Mouse (Mus musculus): ENCODE data around the gene Nlgn1. TPM values are rescaled to one million over a fixed set of nuclear protein-coding genes. Genes with fewer than 3 reads are reported as not detected.

The Nlgn1 gene
- polyA plus RNA-seq, 1 experiment from 2014 or later: 2.8 TPM

DNA sequence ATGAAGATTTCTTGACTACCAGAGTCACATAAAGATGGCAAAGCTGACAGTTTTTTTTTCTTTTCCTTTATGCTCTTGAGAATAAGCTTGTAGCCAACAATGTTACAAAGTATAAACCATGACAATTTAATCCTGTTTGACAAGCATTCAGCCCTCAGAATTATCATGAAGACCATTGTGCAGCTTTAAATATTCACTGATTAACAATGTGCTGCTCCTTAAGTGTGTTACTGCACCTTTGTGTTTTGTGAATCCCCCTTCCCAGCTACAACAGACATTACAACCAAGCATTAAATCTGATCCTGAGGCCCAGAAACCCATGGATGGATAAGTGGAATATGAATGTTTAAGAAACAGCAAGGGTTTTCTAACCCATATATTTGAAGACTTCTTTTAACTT, 434.8 kb downstream of the Nlgn1 start:
- Histone ChIP-seq H3K4me1 (ENCODE audit: control insufficient read depth, insufficient read depth, low read length) (no peaks in the 10 kb centered on the region), H3K9ac (replicated peaks; ENCODE audit: low read depth, low read length) (no peak overlapping the region), H3K27me3 (ENCODE audit: control insufficient read depth, insufficient read depth, low read length) (no peaks in the 10 kb centered on the region), H3K36me3 (ENCODE audit: control insufficient read depth, insufficient read depth, low read length) (no peaks in the 10 kb centered on the region), H3K4me3 (ENCODE audit: low read depth, low read length) (no peak overlapping the region), H3K4me2 (replicated peaks; ENCODE audit: low read depth, low read length) (no peak overlapping the region), H3K9me3 (ENCODE audit: control insufficient read depth, low read depth, low read length) (no peaks in the 10 kb centered on the region), H3K27ac (ENCODE audit: low read length) (no peak overlapping the region)
- no peak for ATAC-seq (ENCODE audit: insufficient number of reproducible peaks, insufficient read depth, low FRiP score, low read depth)

DNA sequence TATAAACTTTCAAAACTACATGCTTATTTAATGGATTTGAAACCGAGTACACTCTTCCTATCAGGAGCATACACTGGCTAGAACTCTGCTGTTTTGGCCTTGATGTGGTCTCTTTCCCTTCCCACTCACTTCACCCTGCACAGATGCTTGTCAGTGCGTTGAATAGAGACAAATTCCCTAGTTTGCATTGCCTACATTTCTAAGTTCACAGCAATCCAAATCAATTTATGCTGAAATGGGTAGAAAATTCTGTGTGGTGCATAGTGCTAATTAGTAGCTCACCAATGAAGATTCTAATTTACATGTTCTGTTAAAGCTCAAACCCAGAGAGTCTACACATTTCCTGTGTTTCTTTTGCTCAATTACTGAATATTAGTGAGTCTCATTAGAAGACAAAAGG, 447.5 kb downstream of the Nlgn1 start:
- ATAC-seq (ENCODE audit: insufficient number of reproducible peaks, insufficient read depth, low FRiP score, low read depth): no peak
- Histone ChIP-seq H3K9ac (replicated peaks; ENCODE audit: low read depth, low read length) (no peak overlapping the region), H3K27me3 (ENCODE audit: control insufficient read depth, insufficient read depth, low read length) (no peaks in the 10 kb centered on the region), H3K4me1 (ENCODE audit: control insufficient read depth, insufficient read depth, low read length) (no peaks in the 10 kb centered on the region), H3K4me2 (replicated peaks; ENCODE audit: low read depth, low read length) (no peak overlapping the region), H3K9me3 (ENCODE audit: control insufficient read depth, low read depth, low read length) (no peaks in the 10 kb centered on the region), H3K4me3 (ENCODE audit: low read depth, low read length) (no peak overlapping the region), H3K36me3 (ENCODE audit: control insufficient read depth, insufficient read depth, low read length) (no peaks in the 10 kb centered on the region), H3K27ac (ENCODE audit: low read length) (no peak overlapping the region)
- 60% methylated on average over 2 of the region's 2 CpGs for WGBS

DNA sequence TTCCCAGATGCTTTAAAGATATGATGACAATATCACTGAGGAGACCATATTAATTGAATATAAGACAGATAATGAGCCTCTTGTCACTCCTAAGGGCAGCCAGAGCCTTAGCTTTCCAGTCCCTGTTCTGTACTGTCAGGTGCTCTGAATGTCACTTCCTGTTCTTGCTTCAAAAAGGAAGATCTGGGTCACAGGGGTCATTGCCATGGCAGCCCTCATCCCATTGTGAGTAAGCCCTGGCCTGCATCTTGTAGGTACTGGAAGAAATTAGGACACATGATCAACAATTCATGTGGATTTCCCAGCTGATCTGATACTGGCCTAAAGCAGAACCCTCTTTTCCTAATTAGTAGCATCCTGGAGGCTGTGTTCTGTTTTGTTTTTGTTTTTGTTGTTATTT, 463.1 kb downstream of the Nlgn1 start:
- H3K4me2 ChIP-seq (replicated peaks; ENCODE audit: low read depth, low read length): no peak overlapping the region
- no peaks in the 10 kb centered on the region for H3K27me3 ChIP-seq (ENCODE audit: control insufficient read depth, insufficient read depth, low read length)
- no peaks in the 10 kb centered on the region for H3K4me1 ChIP-seq (ENCODE audit: control insufficient read depth, insufficient read depth, low read length)
- no peaks in the 10 kb centered on the region for H3K9me3 ChIP-seq (ENCODE audit: control insufficient read depth, low read depth, low read length)
- ATAC-seq (ENCODE audit: insufficient number of reproducible peaks, insufficient read depth, low FRiP score, low read depth): no peak
- no peak overlapping the region for H3K9ac ChIP-seq (replicated peaks; ENCODE audit: low read depth, low read length)
- no peaks in the 10 kb centered on the region for H3K36me3 ChIP-seq (ENCODE audit: control insufficient read depth, insufficient read depth, low read length)
- no peak overlapping the region for H3K27ac ChIP-seq (ENCODE audit: low read length)
- H3K4me3 ChIP-seq (ENCODE audit: low read depth, low read length): no peak overlapping the region

DNA sequence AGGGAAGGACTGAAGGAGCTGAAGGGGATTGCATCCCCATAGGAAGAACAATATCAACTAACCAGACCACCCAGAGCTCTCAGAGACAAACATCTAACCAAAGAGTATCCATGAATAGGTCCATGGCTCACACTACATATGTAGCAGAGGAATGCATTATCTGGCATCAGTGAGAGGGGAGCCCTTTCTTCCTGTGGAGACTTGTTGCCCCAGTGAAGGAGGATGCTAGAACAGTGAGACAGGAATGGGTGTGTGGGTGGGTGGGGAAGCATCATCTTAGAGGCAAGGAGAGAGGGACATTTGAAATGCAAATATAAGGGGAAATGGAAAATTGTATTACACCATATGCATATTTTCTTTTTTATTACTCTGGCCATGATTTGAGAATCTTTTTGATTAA, 473.9 kb downstream of the Nlgn1 start:
- Histone ChIP-seq H3K36me3 (ENCODE audit: control insufficient read depth, insufficient read depth, low read length) (no peaks in the 10 kb centered on the region), H3K4me3 (ENCODE audit: low read depth, low read length) (no peak overlapping the region), H3K4me2 (replicated peaks; ENCODE audit: low read depth, low read length) (no peak overlapping the region), H3K9ac (replicated peaks; ENCODE audit: low read depth, low read length) (no peak overlapping the region), H3K9me3 (ENCODE audit: control insufficient read depth, low read depth, low read length) (no peaks in the 10 kb centered on the region), H3K27ac (ENCODE audit: low read length) (no peak overlapping the region), H3K27me3 (ENCODE audit: control insufficient read depth, insufficient read depth, low read length) (no peaks in the 10 kb centered on the region), H3K4me1 (ENCODE audit: control insufficient read depth, insufficient read depth, low read length) (no peaks in the 10 kb centered on the region)
- ATAC-seq (ENCODE audit: insufficient number of reproducible peaks, insufficient read depth, low FRiP score, low read depth): no peak

DNA sequence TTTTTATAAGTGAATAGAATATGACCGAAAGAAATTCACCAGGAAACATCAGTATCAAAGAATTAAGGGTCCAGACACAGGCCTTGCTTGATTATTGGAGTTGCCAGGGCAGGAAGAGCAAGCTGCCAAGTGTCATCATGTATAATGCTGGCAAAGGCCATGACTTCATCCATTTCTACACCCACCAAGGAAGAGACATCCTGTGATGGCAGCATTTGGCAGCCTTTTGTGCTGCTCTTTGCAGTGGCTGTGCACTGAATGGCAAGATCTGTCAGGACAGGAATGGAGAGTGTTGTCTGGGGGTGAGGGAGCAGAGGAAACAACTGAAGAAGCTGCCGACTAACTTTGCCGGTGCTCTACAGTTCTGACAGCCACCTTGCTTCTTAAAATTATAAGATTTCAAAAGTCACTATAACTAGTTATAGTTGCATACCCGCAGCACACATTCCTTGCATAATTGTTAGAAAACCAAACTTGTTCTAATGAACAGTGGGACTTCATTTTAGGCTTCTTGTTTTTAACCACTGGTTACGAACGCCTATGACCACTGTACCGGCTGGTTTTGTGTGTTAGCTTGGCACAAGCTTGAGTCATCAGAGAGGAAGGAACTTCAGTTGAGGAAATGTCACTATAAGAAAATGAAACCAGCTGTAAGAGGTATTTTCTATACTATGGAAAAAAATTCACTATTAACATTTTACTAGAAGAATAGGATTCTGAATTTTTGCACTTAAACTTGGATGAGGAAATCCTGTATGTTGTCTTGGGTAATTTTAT, 487.4 kb downstream of the Nlgn1 start:
- H3K9me3 ChIP-seq (ENCODE audit: control insufficient read depth, low read depth, low read length): no peaks in the 10 kb centered on the region
- no peak for ATAC-seq (ENCODE audit: insufficient number of reproducible peaks, insufficient read depth, low FRiP score, low read depth)
- H3K27ac ChIP-seq (ENCODE audit: low read length): no peak overlapping the region
- H3K36me3 ChIP-seq (ENCODE audit: control insufficient read depth, insufficient read depth, low read length): no peaks in the 10 kb centered on the region
- WGBS: 85% methylated on average over 7 of the region's 7 CpGs
- H3K4me3 ChIP-seq (ENCODE audit: low read depth, low read length): no peak overlapping the region
- H3K9ac ChIP-seq (replicated peaks; ENCODE audit: low read depth, low read length): no peak overlapping the region
- H3K4me2 ChIP-seq (replicated peaks; ENCODE audit: low read depth, low read length): no peak overlapping the region
- no peaks in the 10 kb centered on the region for H3K4me1 ChIP-seq (ENCODE audit: control insufficient read depth, insufficient read depth, low read length)
- no peaks in the 10 kb centered on the region for H3K27me3 ChIP-seq (ENCODE audit: control insufficient read depth, insufficient read depth, low read length)

DNA sequence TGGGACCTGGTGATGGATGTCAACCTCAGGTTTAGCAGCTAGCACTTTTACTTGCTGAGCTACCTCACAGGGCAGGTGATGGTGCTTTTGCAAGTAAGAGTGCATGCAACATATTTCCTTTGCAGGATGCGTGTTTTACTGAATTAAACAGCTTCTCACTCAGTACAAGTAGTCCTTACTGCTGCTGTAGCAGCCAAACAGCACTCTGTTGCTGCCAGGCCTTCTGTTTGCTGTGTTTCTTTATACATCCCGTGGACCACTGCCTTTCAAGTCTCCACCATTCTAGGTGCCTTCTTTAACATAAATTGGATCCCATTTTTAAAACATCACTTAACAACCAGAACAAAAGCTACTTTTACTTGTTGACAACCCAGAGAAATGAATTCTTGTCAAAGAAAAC, 502.0 kb downstream of the Nlgn1 start:
- no peaks in the 10 kb centered on the region for H3K4me1 ChIP-seq (ENCODE audit: control insufficient read depth, insufficient read depth, low read length)
- no peak overlapping the region for H3K27ac ChIP-seq (ENCODE audit: low read length)
- no peaks in the 10 kb centered on the region for H3K9me3 ChIP-seq (ENCODE audit: control insufficient read depth, low read depth, low read length)
- ATAC-seq (ENCODE audit: insufficient number of reproducible peaks, insufficient read depth, low FRiP score, low read depth): no peak
- H3K9ac ChIP-seq (replicated peaks; ENCODE audit: low read depth, low read length): no peak overlapping the region
- H3K36me3 ChIP-seq (ENCODE audit: control insufficient read depth, insufficient read depth, low read length): no peaks in the 10 kb centered on the region
- no peak overlapping the region for H3K4me3 ChIP-seq (ENCODE audit: low read depth, low read length)
- H3K4me2 ChIP-seq (replicated peaks; ENCODE audit: low read depth, low read length): no peak overlapping the region
- H3K27me3 ChIP-seq (ENCODE audit: control insufficient read depth, insufficient read depth, low read length): no peaks in the 10 kb centered on the region
- 84% methylated on average over 2 of the region's 2 CpGs for WGBS

DNA sequence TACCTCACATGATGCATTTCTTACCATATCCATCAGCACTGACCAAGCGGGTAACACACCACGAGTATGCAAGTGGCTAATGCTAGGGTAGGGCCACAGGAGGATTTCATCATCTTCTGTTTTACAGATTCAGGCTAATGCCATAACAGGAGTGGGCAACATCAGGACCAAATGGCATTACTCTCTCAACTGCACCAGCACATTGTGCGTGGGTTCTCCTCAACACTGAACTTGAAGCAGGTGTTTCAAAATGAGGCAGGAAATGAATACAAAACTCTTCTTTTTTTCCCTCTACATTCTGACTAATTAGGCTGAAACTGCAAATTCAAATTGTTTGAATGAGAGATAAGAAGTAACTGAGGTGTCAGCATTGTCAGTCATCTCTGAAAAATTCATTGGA, 518.9 kb downstream of the Nlgn1 start:
- Histone ChIP-seq H3K27ac (ENCODE audit: low read length) (no peak overlapping the region), H3K4me1 (ENCODE audit: control insufficient read depth, insufficient read depth, low read length) (no peaks in the 10 kb centered on the region)
- 87% methylated on average over 3 of the region's 3 CpGs for WGBS

DNA sequence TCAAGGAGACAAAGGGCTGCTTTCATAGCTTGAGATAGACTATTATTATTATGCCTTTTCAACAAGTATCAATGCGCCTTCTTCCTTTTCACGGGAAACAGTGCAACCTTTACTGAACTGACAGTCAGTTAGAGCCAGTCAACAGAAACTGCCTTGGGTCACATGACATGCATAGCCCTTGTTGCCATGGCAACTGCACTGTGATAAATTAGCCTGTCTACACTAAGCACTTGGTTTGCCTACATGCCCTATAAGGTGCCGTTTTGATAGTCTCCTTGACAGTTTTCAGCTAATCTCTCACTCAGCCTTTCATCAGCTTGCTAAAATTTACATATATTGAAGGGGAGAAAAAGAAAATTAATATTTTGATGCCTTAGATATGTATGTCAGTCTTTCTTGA, 524.7 kb downstream of the Nlgn1 start:
- H3K4me1 ChIP-seq (ENCODE audit: control insufficient read depth, insufficient read depth, low read length): no peaks in the 10 kb centered on the region
- no peak overlapping the region for H3K27ac ChIP-seq (ENCODE audit: low read length)
- H3K9me3 ChIP-seq (ENCODE audit: control insufficient read depth, low read depth, low read length): no peaks in the 10 kb centered on the region
- no peak overlapping the region for H3K9ac ChIP-seq (replicated peaks; ENCODE audit: low read depth, low read length)
- no peaks in the 10 kb centered on the region for H3K27me3 ChIP-seq (ENCODE audit: control insufficient read depth, insufficient read depth, low read length)
- WGBS: 22% methylated on average over 3 of the region's 3 CpGs
- no peak overlapping the region for H3K4me3 ChIP-seq (ENCODE audit: low read depth, low read length)
- peak; percentile 77; the same call in 1 of the 2 replicates for ATAC-seq (ENCODE audit: insufficient number of reproducible peaks, insufficient read depth, low FRiP score, low read depth)
- no peaks in the 10 kb centered on the region for H3K36me3 ChIP-seq (ENCODE audit: control insufficient read depth, insufficient read depth, low read length)
- no peak overlapping the region for H3K4me2 ChIP-seq (replicated peaks; ENCODE audit: low read depth, low read length)

More for the DNA sequence above, 518.9 kb downstream of the Nlgn1 start:
- no peak overlapping the region for H3K4me2 ChIP-seq (replicated peaks; ENCODE audit: low read depth, low read length)
- H3K27me3 ChIP-seq (ENCODE audit: control insufficient read depth, insufficient read depth, low read length): no peaks in the 10 kb centered on the region
- H3K4me3 ChIP-seq (ENCODE audit: low read depth, low read length): no peak overlapping the region
- ATAC-seq (ENCODE audit: insufficient number of reproducible peaks, insufficient read depth, low FRiP score, low read depth): no peak
- H3K9me3 ChIP-seq (ENCODE audit: control insufficient read depth, low read depth, low read length): no peaks in the 10 kb centered on the region
- H3K36me3 ChIP-seq (ENCODE audit: control insufficient read depth, insufficient read depth, low read length): no peaks in the 10 kb centered on the region
- H3K9ac ChIP-seq (replicated peaks; ENCODE audit: low read depth, low read length): no peak overlapping the region

DNA sequence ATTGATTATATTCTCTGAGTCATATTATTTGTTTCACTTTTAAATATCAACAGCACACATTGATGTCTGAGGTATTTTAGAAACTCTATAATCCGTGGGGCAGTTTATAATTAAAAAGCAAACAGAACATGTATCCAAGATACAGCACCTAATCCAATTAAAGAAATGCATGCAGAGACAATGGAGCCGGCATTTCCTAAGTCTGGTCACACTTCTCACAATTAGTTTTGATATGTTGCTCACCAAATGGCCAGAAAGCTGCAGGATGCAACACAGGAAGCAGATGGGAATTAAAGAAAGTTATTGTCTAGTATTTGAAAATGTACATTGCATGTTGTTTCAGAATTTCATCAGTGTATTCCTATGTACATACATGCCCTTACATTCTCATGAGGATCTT, 550.6 kb downstream of the Nlgn1 start:
- H3K27me3 ChIP-seq (ENCODE audit: control insufficient read depth, insufficient read depth, low read length): no peaks in the 10 kb centered on the region
- H3K27ac ChIP-seq (ENCODE audit: low read length): no peak overlapping the region
- no peak overlapping the region for H3K4me2 ChIP-seq (replicated peaks; ENCODE audit: low read depth, low read length)
- H3K4me3 ChIP-seq (ENCODE audit: low read depth, low read length): no peak overlapping the region
- H3K9ac ChIP-seq (replicated peaks; ENCODE audit: low read depth, low read length): no peak overlapping the region
- H3K4me1 ChIP-seq (ENCODE audit: control insufficient read depth, insufficient read depth, low read length): no peaks in the 10 kb centered on the region
- H3K36me3 ChIP-seq (ENCODE audit: control insufficient read depth, insufficient read depth, low read length): no peaks in the 10 kb centered on the region
- H3K9me3 ChIP-seq (ENCODE audit: control insufficient read depth, low read depth, low read length): no peaks in the 10 kb centered on the region
- ATAC-seq (ENCODE audit: insufficient number of reproducible peaks, insufficient read depth, low FRiP score, low read depth): no peak
- 75% methylated on average over 2 of the region's 2 CpGs for WGBS

Data from stomach, embryonic 14.5 days (tissue).